Mouse (Mus musculus) embryonic facial prominence, embryonic 13.5 days (tissue): ENCODE data around the gene Rragd. TPM values are rescaled to one million over a fixed set of nuclear protein-coding genes. Genes with fewer than 3 reads are reported as not detected.

ENCODE experiments used
- ATAC-seq: fragments of 200-750 bp; cut with Nextera tagmentation; 2 replicates; pipeline ENCODE4 v1.8.0; 2017; ENCODE audit warnings: low read depth; ENCODE audit not compliant: insufficient number of reproducible peaks, insufficient read depth, low FRiP score, low TSS enrichment
- H3K27ac ChIP-seq: fragments of 300-500 bp; sonication (generic); 2 replicates; pipeline ENCODE4 v1.5.1; 2015; ENCODE audit warnings: moderate library complexity, mild to moderate bottlenecking, inconsistent platforms
- H3K27me3 ChIP-seq: fragments of 300-500 bp; sonication (generic); 2 replicates; pipeline ENCODE4 v1.6.1; 2015; ENCODE audit warnings: mild to moderate bottlenecking, inconsistent platforms
- H3K36me3 ChIP-seq: fragments of 300-500 bp; sonication (generic); 2 replicates; pipeline ENCODE4 v1.6.1; 2015; ENCODE audit warnings: mild to moderate bottlenecking, inconsistent platforms
- H3K4me1 ChIP-seq: fragments of 300-500 bp; sonication (generic); 2 replicates; pipeline ENCODE4 v1.6.1; 2015; ENCODE audit warnings: inconsistent platforms
- H3K4me2 ChIP-seq: fragments of 300-500 bp; sonication (generic); 2 replicates; pipeline ENCODE4 v1.6.1; 2015; ENCODE audit warnings: moderate library complexity, mild to moderate bottlenecking, inconsistent platforms
- H3K4me3 ChIP-seq: fragments of 300-500 bp; sonication (generic); 2 replicates; pipeline ENCODE4 v1.5.1; 2015; ENCODE audit warnings: mild to moderate bottlenecking, inconsistent platforms
- H3K9ac ChIP-seq: fragments of 300-500 bp; sonication (generic); 2 replicates; pipeline ENCODE4 v1.6.1; 2015; ENCODE audit warnings: mild to moderate bottlenecking, inconsistent platforms
- H3K9me3 ChIP-seq: fragments of 300-500 bp; sonication (generic); 2 replicates; pipeline ENCODE4 v1.6.1; 2016; ENCODE audit warnings: inconsistent platforms
- WGBS: fragments of 180-500 bp; shearing (Covaris S2); methylation state at CpG from one replicate; pipeline ENCODE4 v1.1.7; 2015; ENCODE audit warnings: mixed read lengths; 5-methylcytosine and 5-hydroxymethylcytosine counted together
- polyA plus RNA-seq: library from polyadenylated mRNA; unstranded; fragments of >200 nt; fragmentation: Nextera tagmentation; extraction: Ambion mirVana; gene quantifications from 2 replicates; pipeline ENCODE4 v1.2.1, GENCODE M21; 2015

Rragd gene
- polyA plus RNA-seq, 1 experiment from 2014 or later = 9.9 TPM

DNA sequence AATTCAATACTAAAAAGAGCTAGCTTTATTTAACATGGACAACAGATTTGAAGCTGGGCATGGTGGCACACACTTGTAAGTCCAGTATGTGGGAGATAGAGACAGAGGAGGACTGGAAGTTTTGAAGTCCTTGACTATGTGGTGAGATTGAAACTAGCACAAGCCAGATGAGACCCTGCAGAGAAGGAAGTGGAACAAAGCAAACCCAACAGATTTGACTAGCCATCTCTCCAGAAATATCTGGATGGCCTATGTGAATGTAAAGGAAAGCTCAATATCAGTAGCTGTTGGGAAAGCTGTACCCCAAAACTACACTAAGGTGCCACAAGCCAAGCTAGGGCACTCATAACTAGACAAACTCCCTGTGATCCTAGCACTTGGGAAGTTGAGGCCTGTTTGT, 71.6 kb downstream of the Rragd start:
- H3K27ac ChIP-seq = no peak overlapping the region
- peaks cover 28% of the 10 kb centered on the region for H3K36me3 ChIP-seq
- H3K27me3 ChIP-seq = no peaks in the 10 kb centered on the region
- peaks cover 8% of the 10 kb centered on the region; the same call in 1 of the 2 replicates for H3K4me1 ChIP-seq
- no peaks in the 10 kb centered on the region for H3K9me3 ChIP-seq
- no peak overlapping the region for H3K4me2 ChIP-seq
- no peak for ATAC-seq
- H3K9ac ChIP-seq = no peak overlapping the region
- no peak overlapping the region for H3K4me3 ChIP-seq

DNA sequence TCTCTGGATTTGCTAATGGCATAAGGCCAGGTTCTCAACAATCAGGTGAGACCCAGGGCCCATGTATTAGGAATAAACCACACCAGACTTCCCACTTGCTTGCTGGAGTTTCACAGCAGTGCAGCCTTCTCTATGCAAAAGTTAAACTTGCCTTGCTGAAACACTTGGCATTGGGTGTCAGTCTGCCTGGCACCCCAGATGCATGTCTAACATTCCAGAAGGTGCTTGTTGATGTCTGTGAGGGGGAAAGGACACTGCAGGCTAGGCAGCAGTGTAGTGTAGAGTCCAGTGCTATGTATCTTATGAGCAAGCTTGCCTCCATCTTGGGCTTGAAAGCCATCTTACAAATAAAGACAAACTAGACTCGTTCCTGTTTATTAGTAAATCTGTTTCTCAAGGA, 73.5 kb downstream of the Rragd start:
- no peak for ATAC-seq
- no peaks in the 10 kb centered on the region for H3K9me3 ChIP-seq
- peaks cover 8% of the 10 kb centered on the region; the same call in 1 of the 2 replicates for H3K4me1 ChIP-seq
- no peak overlapping the region for H3K4me3 ChIP-seq
- H3K4me2 ChIP-seq = no peak overlapping the region
- H3K27me3 ChIP-seq = no peaks in the 10 kb centered on the region
- H3K27ac ChIP-seq = no peak overlapping the region
- H3K36me3 ChIP-seq = peaks cover 14% of the 10 kb centered on the region
- WGBS = 83% methylated on average over 1 of the region's 1 CpGs
- H3K9ac ChIP-seq = no peak overlapping the region

DNA sequence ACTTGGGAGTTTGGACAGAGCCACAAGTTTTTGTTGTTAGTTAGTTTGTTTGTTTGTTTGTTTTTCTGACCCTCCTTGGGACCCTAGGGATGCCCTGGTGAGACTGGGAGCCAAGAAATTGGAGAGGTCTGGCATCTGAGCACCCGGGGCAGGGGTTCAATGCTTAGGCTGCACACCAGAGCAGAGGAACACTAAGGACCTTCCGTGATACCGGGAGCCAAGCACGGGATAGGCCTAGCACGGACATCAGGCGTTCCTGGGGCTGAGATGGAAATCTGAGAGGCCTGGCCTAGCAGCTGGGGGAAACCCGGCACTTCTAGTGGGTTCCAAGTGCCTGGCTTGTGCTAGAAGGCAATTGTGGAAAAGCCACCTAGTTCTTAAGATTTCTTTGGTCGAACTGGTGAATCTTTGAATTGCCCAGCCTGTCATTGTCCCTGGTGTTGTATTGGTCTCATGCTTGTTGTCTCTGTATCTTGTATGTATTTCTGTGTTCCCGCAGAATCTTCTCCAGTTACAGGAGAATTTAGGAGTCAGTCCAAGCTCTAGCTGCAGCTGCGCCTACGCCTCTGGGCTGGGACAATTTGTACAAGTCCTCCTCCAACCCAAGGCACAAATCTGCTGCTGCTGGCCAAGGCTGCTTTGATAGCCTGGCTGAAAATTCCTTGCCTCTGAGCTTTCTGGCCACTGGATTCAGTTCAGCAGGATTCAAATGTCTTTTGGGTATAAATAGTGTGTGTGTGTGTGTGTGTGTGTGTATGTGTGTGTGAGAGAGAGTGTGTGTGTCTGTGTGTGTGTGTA, 75.3 kb downstream of the Rragd start:
- no peak overlapping the region for H3K4me2 ChIP-seq
- no peak for ATAC-seq

DNA sequence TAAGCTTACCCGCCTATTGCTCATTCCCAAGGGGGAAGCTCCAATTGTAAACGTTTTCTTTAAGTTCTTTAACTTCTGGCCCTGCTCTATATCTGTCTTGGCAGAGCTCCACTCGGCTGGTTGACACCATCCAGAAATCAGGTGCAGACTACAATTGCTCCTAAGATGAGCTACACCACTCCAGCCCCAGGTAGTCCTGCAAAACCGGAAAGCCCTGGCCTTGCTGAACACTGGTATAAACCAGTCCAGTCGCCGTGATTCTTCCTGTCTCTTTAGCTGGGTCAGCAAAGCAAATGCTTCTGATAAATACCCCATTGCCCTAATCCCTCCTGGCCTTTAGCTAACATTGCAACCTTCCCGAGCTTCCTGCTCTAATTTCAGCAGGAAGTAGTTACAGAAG, 78.3 kb downstream of the Rragd start:
- ATAC-seq = no peak

More for the DNA sequence above, 75.3 kb downstream of the Rragd start:
- H3K27ac ChIP-seq = peak overlapping the region; percentile 34; the same call in 1 of the 2 replicates
- no peak overlapping the region for H3K4me3 ChIP-seq
- peaks cover 8% of the 10 kb centered on the region; the same call in 1 of the 2 replicates for H3K4me1 ChIP-seq
- 47% methylated on average over 11 of the region's 11 CpGs for WGBS
- no peaks in the 10 kb centered on the region for H3K36me3 ChIP-seq
- H3K27me3 ChIP-seq = no peaks in the 10 kb centered on the region
- no peak overlapping the region for H3K9ac ChIP-seq
- no peaks in the 10 kb centered on the region for H3K9me3 ChIP-seq

DNA sequence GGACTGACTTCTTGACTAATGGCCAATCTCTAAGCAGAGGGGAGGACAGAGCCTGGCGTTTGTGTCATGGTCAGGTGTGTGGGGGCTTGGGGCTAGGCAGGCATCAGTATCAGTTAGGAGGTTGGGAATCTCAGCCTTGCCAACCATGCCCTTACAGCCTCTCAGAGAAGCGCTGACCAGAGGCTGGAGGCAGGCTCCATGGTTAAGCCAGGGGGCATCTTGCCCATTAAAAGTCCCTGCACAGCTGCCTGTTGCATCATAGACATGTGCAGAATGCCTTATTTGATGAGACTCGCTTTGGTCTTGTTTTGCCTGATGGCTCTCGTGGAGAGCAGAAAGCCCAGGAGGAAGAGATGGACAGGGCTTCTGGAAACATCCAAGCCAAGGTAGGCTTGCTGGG, 80.1 kb downstream of the Rragd start, which contains the start of gene Gabrr2:
Gabrr2 (plus strand) TSS at position 19 of the 400 bp plus-strand sequence.
- Histone ChIP-seq H3K36me3 (no peaks in the 10 kb centered on the region), H3K4me1 (peaks cover 6% of the 10 kb centered on the region; the same call in 1 of the 2 replicates), H3K9ac (no peak within 1 kb of the TSS), H3K4me2 (no peak within 1 kb of the TSS), H3K27ac (no peak within 1 kb of the TSS), H3K9me3 (no peaks in the 10 kb centered on the region), H3K27me3 (no peaks in the 10 kb centered on the region), H3K4me3 (no peak within 1 kb of the TSS)
- WGBS = 89% methylated on average over 4 of the region's 4 CpGs
- no peak for ATAC-seq

More for the DNA sequence above, 78.3 kb downstream of the Rragd start:
- H3K4me1 ChIP-seq = peaks cover 8% of the 10 kb centered on the region; the same call in 1 of the 2 replicates
- H3K36me3 ChIP-seq = no peaks in the 10 kb centered on the region
- H3K9me3 ChIP-seq = no peaks in the 10 kb centered on the region
- no peak overlapping the region for H3K9ac ChIP-seq
- no peak overlapping the region for H3K4me3 ChIP-seq
- no peak overlapping the region for H3K4me2 ChIP-seq
- H3K27me3 ChIP-seq = no peaks in the 10 kb centered on the region
- H3K27ac ChIP-seq = no peak overlapping the region
- WGBS = 37% methylated on average over 7 of the region's 7 CpGs

DNA sequence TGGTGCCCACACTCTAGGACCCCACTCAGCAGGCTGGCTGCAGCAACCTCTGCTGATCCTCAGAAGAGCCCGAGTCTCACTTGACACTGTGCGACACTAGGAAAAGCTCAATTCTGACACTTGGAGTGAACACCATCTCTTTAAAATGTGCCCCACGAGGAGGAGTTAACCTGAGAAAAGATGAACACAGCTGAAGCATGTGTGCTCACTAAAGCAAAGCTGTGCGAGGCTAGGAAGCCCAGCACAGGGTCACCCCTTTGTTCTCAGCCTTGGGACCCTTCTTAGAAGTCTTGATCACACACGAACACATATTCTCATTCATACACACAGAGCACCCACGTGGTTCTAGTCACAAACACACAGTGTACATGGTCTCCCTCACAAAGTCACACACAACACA, 82.1 kb downstream of the Rragd start:
- no peaks in the 10 kb centered on the region for H3K9me3 ChIP-seq
- no peaks in the 10 kb centered on the region for H3K4me1 ChIP-seq
- no peaks in the 10 kb centered on the region for H3K36me3 ChIP-seq
- no peak overlapping the region for H3K4me2 ChIP-seq
- ATAC-seq = no peak
- H3K4me3 ChIP-seq = no peak overlapping the region
- H3K27ac ChIP-seq = no peak overlapping the region
- no peak overlapping the region for H3K9ac ChIP-seq
- H3K27me3 ChIP-seq = no peaks in the 10 kb centered on the region
- 72% methylated on average over 6 of the region's 6 CpGs for WGBS

DNA sequence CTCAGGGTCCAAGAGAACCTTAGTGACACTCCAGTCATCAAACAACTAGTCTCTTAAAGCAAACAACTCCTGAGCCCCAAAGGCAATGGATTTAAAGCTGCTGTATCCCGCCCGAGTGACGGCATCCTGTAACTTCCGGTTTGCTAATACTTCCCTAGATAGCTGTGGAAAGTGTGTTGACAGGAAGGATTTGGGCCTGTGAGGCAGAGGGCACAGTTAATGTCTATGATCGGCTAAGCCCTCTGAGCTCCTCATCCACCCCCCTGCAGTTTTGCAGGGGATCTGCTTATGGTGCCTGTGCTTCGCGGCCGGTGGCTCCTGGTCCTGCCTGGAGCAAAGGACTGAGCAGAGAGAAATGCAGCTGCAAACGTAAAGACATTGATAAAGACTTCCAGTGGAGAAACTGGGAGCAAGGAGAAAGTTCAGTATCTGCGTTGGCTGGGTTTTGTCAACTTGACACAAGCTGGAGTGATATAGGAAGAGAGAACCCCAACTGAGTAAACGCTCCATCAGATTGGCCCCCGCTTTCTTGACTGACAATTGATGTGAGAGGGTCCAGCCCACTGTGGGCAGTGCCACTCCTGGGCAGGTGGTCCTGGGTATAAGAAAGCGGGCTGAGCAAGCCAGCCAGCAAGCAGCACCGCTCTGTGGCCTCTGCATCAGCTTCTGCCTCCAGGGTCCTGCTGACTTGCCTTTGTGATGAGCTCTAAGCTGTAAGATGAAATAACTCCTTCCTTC, 83.6 kb downstream of the Rragd start:
- no peak overlapping the region for H3K27ac ChIP-seq
- H3K9me3 ChIP-seq = no peaks in the 10 kb centered on the region
- H3K9ac ChIP-seq = no peak overlapping the region
- H3K36me3 ChIP-seq = no peaks in the 10 kb centered on the region
- H3K4me2 ChIP-seq = no peak overlapping the region
- no peaks in the 10 kb centered on the region for H3K4me1 ChIP-seq
- 59% methylated on average over 14 of the region's 14 CpGs for WGBS
- H3K27me3 ChIP-seq = no peaks in the 10 kb centered on the region
- no peak for ATAC-seq
- H3K4me3 ChIP-seq = no peak overlapping the region

DNA sequence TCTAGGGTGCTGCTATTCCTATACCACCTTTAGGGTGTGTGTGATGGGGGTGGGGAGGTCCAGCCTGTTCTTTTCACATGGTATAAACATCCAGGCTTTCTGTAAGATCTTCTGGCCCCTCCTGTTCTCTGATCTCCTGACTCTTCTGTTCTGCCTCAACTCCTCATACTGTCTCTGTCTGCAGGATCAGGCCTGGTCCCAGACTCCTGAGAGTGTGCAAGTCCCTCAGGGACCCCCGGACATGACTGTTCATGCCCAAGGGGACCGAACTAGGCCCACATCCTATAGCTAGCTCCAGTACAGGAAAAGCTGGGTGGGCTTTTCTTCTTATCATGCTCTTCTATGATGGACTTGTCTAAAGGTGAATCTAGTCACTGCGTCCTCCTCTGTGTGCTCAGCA, 84.5 kb downstream of the Rragd start:
- H3K4me2 ChIP-seq = no peak overlapping the region
- H3K9me3 ChIP-seq = no peaks in the 10 kb centered on the region
- no peaks in the 10 kb centered on the region for H3K4me1 ChIP-seq
- no peaks in the 10 kb centered on the region for H3K36me3 ChIP-seq
- H3K27ac ChIP-seq = no peak overlapping the region
- H3K9ac ChIP-seq = no peak overlapping the region
- 88% methylated on average over 3 of the region's 3 CpGs for WGBS
- no peak overlapping the region for H3K4me3 ChIP-seq
- no peak for ATAC-seq
- no peaks in the 10 kb centered on the region for H3K27me3 ChIP-seq

DNA sequence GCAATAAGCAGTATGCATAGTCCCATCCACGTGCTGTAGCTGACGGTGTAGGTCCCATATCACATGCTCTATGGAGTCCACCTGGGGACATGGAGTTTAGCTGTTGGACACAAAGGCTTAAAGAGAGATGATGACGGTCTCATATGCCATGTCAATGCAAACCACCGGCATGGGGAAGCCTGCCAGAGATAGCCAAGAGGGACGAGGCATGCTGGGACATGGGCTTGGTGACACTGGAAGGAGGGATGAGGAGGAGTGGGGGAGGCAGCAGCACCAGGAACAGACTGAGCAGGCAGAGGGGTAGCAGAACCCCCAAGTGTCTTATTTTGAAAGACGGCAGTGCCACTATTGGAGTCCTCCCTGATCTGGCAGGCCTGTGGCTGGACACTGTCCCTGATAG, 85.0 kb downstream of the Rragd start:
- Histone ChIP-seq H3K27me3 (no peaks in the 10 kb centered on the region), H3K4me2 (no peak overlapping the region), H3K4me3 (no peak overlapping the region), H3K9me3 (no peaks in the 10 kb centered on the region), H3K9ac (no peak overlapping the region), H3K27ac (no peak overlapping the region), H3K4me1 (no peaks in the 10 kb centered on the region), H3K36me3 (no peaks in the 10 kb centered on the region)
- 86% methylated on average over 6 of the region's 6 CpGs for WGBS
- ATAC-seq = no peak

DNA sequence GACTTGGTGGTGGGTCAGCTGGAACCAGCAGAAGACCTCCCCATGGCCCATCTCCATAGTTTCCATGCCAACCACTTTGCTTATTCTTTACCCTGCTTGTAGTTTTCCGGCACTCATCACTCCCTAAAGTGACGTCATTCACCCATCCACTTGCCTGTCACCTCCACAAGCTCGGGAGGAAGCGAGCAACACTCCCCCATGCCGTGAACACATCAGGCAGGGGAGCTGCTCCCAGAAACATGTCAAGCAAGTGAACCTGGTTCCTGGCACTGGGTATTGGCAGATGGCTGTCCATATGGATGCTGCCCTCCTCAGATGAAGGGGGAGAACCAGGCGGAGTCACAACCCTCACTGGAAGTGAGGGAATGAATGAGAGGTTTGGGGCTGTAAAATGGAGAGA, 86.1 kb downstream of the Rragd start:
- no peak overlapping the region for H3K9ac ChIP-seq
- WGBS = 82% methylated on average over 6 of the region's 6 CpGs
- no peaks in the 10 kb centered on the region for H3K9me3 ChIP-seq
- H3K4me1 ChIP-seq = no peaks in the 10 kb centered on the region
- no peak overlapping the region for H3K4me2 ChIP-seq
- H3K36me3 ChIP-seq = no peaks in the 10 kb centered on the region
- ATAC-seq = no peak
- no peak overlapping the region for H3K4me3 ChIP-seq
- no peaks in the 10 kb centered on the region for H3K27me3 ChIP-seq
- no peak overlapping the region for H3K27ac ChIP-seq

DNA sequence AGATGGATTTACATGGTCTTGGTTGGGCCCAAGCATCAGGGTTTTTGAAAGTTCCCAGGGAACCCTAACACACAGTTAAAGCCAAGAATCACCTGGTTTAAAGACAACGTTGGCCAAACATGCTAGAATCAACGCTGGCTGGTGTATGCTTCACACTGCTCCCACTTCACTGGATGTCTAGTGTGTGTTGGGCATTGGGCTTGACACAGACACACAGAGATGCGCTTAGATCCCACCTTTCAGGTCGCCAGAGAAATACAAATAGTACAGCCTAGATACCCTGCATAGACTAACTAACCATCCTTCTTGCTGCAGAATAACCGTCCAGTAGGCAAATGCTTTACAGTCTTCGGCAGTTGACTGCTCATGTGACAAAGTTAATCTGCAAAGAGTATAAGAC, 87.5 kb downstream of the Rragd start:
- Histone ChIP-seq H3K27ac (no peak overlapping the region), H3K4me2 (no peak overlapping the region), H3K4me3 (no peak overlapping the region), H3K9me3 (no peaks in the 10 kb centered on the region), H3K4me1 (no peaks in the 10 kb centered on the region), H3K9ac (no peak overlapping the region), H3K36me3 (no peaks in the 10 kb centered on the region), H3K27me3 (no peaks in the 10 kb centered on the region)
- ATAC-seq = no peak
- WGBS = 91% methylated on average over 6 of the region's 6 CpGs

DNA sequence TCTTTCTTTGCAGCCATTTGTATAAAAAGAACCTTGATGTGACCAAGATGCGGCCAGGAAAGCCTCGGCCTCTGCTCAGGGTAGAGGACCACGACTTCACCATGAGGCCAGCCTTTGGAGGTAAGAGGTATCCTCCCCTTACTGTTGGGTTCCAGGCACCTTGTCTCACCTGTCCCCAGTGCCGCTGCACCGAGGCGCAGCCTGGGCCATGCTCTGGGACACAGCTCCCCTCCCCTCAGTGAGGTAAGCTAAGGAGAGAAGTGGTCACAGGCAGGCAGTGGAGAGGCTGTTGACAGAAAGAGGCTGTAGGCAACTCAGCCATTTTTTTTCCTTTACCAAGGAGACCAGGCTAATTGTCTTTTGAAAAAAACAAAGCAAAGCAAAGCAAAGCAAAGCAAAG, 88.5 kb downstream of the Rragd start:
- 90% methylated on average over 6 of the region's 6 CpGs for WGBS
- Histone ChIP-seq H3K4me1 (no peaks in the 10 kb centered on the region), H3K27me3 (no peaks in the 10 kb centered on the region)

More for the DNA sequence above, 88.5 kb downstream of the Rragd start:
- Histone ChIP-seq H3K4me3 (no peak overlapping the region), H3K9me3 (no peaks in the 10 kb centered on the region), H3K36me3 (no peaks in the 10 kb centered on the region), H3K9ac (no peak overlapping the region), H3K27ac (no peak overlapping the region), H3K4me2 (no peak overlapping the region)
- no peak for ATAC-seq
